Mouse (Mus musculus): ENCODE measurements around the gene Gabrg3. TPM values are rescaled to one million over a fixed set of nuclear protein-coding genes. Genes with fewer than 3 reads are reported as not detected.

Gabrg3 gene
- total and polyA plus RNA-seq, 3 experiments, result not detected

GRCm38 (mm10) chr7:57331211-57331610 is 55.8 kb downstream of the Gabrg3 start:
- Histone ChIP-seq H3K9ac (ENCODE audit: insufficient read depth, low read depth) (no peak overlapping the region), H3K4me1 (ENCODE audit: control insufficient read depth in 1 of 2, insufficient read depth in 2 of 2) (no peaks in the 10 kb centered on the region), H3K36me3 (replicated peaks in 1 of 2; ENCODE audit: control insufficient read depth in 1 of 2, insufficient read depth in 1 of 2, low read length in 1 of 2) (no peaks in the 10 kb centered on the region), H3K79me2 (replicated peaks; ENCODE audit: control insufficient read depth, extremely low read depth, insufficient read depth, poor library complexity, severe bottlenecking) (no peaks in the 10 kb centered on the region), H3K27ac (ENCODE audit: insufficient read depth, low read depth) (no peak overlapping the region), H3K4me3 (replicated peaks in 1 of 3; ENCODE audit: low read depth in 2 of 3, low read length in 2 of 3, poor library complexity in 1 of 3) (no peak overlapping the region), H3K9me3 (replicated peaks; ENCODE audit: low read length) (peaks cover 38% of the 10 kb centered on the region), H3K27me3 (replicated peaks) (no peaks in the 10 kb centered on the region), H3K4me2 (ENCODE audit: insufficient read depth, low read depth, poor library complexity, severe bottlenecking) (no peak overlapping the region)
- dilution Hi-C loops (cut with MboI; ENCODE audit: extremely low pct_ligation_motif_present, extremely low pct_unique_long_range_greater_than_20kb, low sequenced_read_pairs) (no loop called here), in situ Hi-C loops (cut with MboI; ENCODE audit: low pct_ligation_motif_present, low pct_unique_long_range_greater_than_20kb, low sequenced_read_pairs) (no loop called here)
- TF ChIP-seq PAX5 (IDR thresholded peaks at IDR 0.05; ENCODE audit: low read length) (no peak), POLR2AphosphoS2 (IDR thresholded peaks at IDR 0.05; ENCODE audit: low read depth, low read length) (no peak), ZMIZ1 (IDR thresholded peaks at IDR 0.05; ENCODE audit: low read depth, low read length) (no peak), TBP (conservative IDR thresholded peaks at IDR 0.05; ENCODE audit: low read depth, low read length) (no peak), GABPA (IDR thresholded peaks at IDR 0.05; ENCODE audit: insufficient replicate concordance, low read depth, low read length) (no peak), ETS1 (conservative IDR thresholded peaks at IDR 0.05; ENCODE audit: low read depth, low read length) (no peak), ELF1 (IDR thresholded peaks at IDR 0.05; ENCODE audit: low read depth, low read length) (no peak), MAZ (IDR thresholded peaks at IDR 0.05; ENCODE audit: low read depth, low read length) (no peak), SMC3 (IDR thresholded peaks at IDR 0.05; ENCODE audit: low read depth, low read length) (no peak), MAFK (IDR thresholded peaks at IDR 0.05; ENCODE audit: insufficient replicate concordance, low read length) (no peak), MEF2A (IDR thresholded peaks at IDR 0.05; ENCODE audit: borderline replicate concordance, low read depth, low read length) (no peak), BHLHE40 (IDR thresholded peaks at IDR 0.05; ENCODE audit: low read depth, low read length) (no peak), JUN (IDR thresholded peaks at IDR 0.05; ENCODE audit: insufficient read depth, low read depth, low read length) (no peak), MAX (IDR thresholded peaks at IDR 0.05; ENCODE audit: low read length) (no peak), RCOR1 (conservative IDR thresholded peaks at IDR 0.05; ENCODE audit: low read depth, low read length) (no peak), E2F4 (IDR thresholded peaks at IDR 0.05; ENCODE audit: insufficient replicate concordance, low read depth, low read length) (no peak), USF1 (IDR thresholded peaks at IDR 0.05; ENCODE audit: low read depth, low read length) (no peak), KAT2A (IDR thresholded peaks at IDR 0.05; ENCODE audit: insufficient replicate concordance, low read length) (no peak)
- no peak for DNase-seq (ENCODE audit: extremely low read depth)

- H3K4me1 ChIP-seq (ENCODE audit: control insufficient read depth in 1 of 2, insufficient read depth in 2 of 2), result no peaks in the 10 kb centered on the region
- H3K4me2 ChIP-seq (ENCODE audit: insufficient read depth, low read depth, poor library complexity, severe bottlenecking), result no peak overlapping the region
- H3K27ac ChIP-seq (ENCODE audit: insufficient read depth, low read depth), result no peak overlapping the region
- H3K9me3 ChIP-seq (replicated peaks; ENCODE audit: low read length), result peaks cover 40% of the 10 kb centered on the region
- dilution Hi-C loops (cut with MboI; ENCODE audit: extremely low pct_ligation_motif_present, extremely low pct_unique_long_range_greater_than_20kb, low sequenced_read_pairs), result no loop called here
- H3K9ac ChIP-seq (ENCODE audit: insufficient read depth, low read depth), result no peak overlapping the region
- in situ Hi-C loops (cut with MboI; ENCODE audit: low pct_ligation_motif_present, low pct_unique_long_range_greater_than_20kb, low sequenced_read_pairs), result no loop called here
- H3K4me3 ChIP-seq (replicated peaks in 1 of 3; ENCODE audit: low read depth in 2 of 3, low read length in 2 of 3, poor library complexity in 1 of 3), result no peak overlapping the region
- DNase-seq (ENCODE audit: extremely low read depth), result no peak
- H3K36me3 ChIP-seq (replicated peaks in 1 of 2; ENCODE audit: control insufficient read depth in 1 of 2, insufficient read depth in 1 of 2, low read length in 1 of 2), result no peaks in the 10 kb centered on the region
- no peaks in the 10 kb centered on the region for H3K79me2 ChIP-seq (replicated peaks; ENCODE audit: control insufficient read depth, extremely low read depth, insufficient read depth, poor library complexity, severe bottlenecking)
- H3K27me3 ChIP-seq (replicated peaks), result no peaks in the 10 kb centered on the region
- TF ChIP-seq GABPA (IDR thresholded peaks at IDR 0.05; ENCODE audit: insufficient replicate concordance, low read depth, low read length) (no peak), MAX (IDR thresholded peaks at IDR 0.05; ENCODE audit: low read length) (no peak), POLR2AphosphoS2 (IDR thresholded peaks at IDR 0.05; ENCODE audit: low read depth, low read length) (no peak), ZKSCAN1 (IDR thresholded peaks at IDR 0.05; ENCODE audit: borderline replicate concordance, low read depth, low read length) (no peak), USF2 (conservative IDR thresholded peaks at IDR 0.05; ENCODE audit: low read depth, low read length) (no peak), MXI1 (IDR thresholded peaks at IDR 0.05; ENCODE audit: low read depth, low read length) (no peak)
Observed at GRCm38 (mm10) chr7:57330240-57330639, 56.7 kb downstream of the Gabrg3 start.

Measured in CH12.LX (cell line).